Mouse (Mus musculus) layer of hippocampus, postnatal 14 days (tissue): ENCODE measurements at regions not wholly inside any gene's neighbourhood (a gene's known extent, or its start where the extent isn't known, plus 50 kb on each side); places are given as distances from the start of the nearest gene placed in this dataset.
A peak's percentile ranks its signal among the peaks of the same experiment; 100 is the strongest.

Experiments
- DNase-seq, 2 experiments: peaks; one replicate each; pipeline ENCODE4 v3.0.0; 2021 to 2022; ENCODE audit warnings: low spot score in 2 of 2, mixed read lengths in 1 of 2

DNA sequence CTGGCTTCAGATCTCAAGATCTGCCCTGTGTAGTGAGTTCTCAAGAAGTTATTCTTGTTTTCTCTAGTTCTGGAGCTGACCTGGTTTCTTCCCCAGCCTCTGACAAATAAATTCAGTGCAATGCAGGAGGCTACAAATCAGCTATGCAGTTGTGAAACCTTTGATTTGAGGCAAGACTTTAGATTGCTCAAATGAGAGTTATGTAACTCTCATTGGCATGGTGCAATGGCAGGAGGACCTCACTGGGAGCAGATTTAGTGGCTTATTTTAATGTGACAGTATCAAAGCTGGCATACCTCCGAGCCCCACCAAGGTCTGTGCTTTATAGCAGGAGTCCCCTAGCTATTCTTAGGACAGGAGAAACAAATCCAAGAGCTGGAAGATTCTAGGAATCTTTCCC lies 427.8 kb upstream of the Klf4 start:
- no peak for DNase-seq

DNA sequence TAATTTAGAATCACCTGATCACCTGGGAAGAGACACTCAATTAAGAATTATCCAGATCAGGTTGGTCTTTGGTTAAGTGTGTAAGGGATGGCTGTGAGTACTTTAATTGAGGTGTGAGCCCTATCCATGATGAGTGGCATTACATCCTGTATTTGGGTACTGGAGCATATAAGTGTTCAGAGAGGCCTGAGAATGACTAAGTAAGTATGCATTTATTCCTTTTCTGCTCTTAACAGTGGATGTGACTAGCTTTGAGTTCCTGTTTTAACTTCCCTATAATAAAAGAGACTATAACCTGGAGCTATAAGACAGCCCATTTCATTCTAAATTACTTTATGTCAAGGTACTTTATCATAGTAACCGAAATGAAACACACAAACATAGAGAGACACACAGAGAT lies 421.4 kb upstream of the Klf4 start:
- DNase-seq, result no peak

DNA sequence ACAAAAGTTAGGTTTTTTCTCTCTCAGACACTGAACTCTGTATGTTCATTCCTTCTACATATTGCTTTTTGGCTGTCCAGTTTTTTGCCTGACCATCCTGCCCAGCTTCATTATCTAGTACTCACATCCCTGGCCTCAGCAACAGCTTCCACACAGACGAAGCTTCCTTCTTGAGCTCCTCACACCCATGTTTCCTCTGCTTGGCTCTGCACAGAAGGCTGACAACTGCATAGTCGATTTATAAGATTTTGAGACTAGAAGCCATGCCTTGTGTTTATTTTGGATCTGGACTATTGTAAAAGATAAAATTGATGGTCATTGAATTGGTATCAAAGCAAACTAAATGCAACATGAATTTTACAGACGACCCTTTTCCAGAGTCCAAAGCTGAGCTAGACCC lies 420.0 kb upstream of the Klf4 start:
- DNase-seq, result no peak

DNA sequence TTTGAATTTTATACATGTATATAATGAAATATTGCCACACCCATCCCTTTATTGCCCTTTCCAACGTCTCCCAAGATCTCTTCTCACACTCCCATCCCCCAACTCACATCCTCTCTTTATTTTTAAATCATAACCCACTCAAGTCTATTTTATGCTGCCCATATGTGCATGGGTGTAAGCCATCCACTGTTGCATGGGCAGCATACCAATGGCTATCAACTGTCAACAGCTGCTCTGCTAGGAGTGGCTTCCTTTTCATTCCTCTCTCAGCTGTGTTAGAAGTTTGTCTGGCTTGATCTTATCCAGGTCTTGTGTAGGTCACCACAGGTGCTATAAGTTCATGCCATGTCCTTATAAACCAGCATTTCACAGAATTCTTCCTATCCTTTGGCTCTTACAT lies 409.2 kb upstream of the Klf4 start:
- no peak for DNase-seq

GRCm38 (mm10) chr4:55938383-55938782 lies 406.1 kb upstream of the Klf4 start:
- peak in 1 of 2 experiments; percentile 8 for DNase-seq

GRCm38 (mm10) chr4:55937833-55938232 lies 405.6 kb upstream of the Klf4 start:
- no peak for DNase-seq

- peak; percentile 11 to 16 for DNase-seq
Observed at GRCm38 (mm10) chr4:55929141-55929782, 397.0 kb upstream of the Klf4 start.

DNA sequence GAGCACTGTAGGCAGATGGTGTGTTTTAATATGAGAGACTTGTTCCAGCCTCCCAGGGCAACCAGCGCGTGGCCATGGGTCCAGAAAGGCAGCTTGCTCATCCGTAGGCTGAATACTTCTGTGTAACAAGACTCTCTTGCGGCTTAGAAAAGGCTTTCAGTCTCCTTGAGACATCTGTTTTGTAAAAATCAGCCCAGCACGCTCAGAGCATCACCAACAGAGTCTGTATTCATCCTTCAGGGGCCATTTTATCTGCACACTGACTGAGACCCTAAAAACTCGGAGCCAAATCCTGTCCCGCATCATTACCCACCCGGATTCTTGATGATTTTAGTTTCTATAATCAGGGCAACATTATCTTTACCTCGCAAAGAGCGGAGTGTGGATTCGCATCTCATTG lies 396.4 kb upstream of the Klf4 start:
- peak; percentile 10 to 24 for DNase-seq

DNA sequence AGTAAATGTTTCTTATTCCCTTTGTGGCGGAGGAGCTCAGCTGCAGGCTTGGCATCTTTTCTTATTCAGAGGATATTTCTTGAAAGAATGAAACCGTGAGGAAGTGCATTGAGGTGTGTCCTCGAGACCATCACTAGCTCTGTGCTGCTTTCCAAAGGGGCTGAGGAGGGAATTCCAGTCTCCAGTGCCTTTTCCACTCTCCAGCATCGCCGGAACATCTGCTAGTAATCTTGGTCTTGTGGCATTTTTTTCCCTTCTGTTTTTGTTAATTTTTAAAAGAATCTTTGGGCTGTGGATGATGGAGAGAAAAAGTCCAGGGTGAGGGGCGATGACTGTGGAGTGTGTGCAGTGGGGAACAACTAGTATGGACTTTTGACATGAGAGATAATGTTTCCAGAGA lies 395.9 kb upstream of the Klf4 start:
- DNase-seq, result no peak

- DNase-seq, result no peak
Observed at GRCm38 (mm10) chr4:55927391-55927790, 395.1 kb upstream of the Klf4 start.

DNA sequence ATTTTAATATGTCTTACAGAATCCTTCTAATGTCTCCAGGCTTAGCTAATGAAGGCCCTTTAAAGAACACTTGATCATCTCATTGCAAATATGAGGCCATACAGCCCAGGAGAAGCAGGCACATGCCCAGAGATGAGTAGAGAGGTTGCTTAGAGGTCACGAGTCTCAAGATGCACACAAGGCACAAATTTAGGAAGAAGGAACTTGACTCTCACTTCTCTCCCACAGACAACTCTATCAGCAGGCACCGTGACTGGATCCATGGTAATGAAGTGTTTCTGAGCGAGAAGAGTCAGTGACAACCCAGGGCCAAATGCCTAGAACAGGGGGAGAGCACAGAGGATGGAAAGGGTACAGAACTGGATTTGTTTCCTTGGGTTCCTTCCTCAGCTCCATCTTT lies 392.7 kb upstream of the Klf4 start:
- DNase-seq, result no peak

DNA sequence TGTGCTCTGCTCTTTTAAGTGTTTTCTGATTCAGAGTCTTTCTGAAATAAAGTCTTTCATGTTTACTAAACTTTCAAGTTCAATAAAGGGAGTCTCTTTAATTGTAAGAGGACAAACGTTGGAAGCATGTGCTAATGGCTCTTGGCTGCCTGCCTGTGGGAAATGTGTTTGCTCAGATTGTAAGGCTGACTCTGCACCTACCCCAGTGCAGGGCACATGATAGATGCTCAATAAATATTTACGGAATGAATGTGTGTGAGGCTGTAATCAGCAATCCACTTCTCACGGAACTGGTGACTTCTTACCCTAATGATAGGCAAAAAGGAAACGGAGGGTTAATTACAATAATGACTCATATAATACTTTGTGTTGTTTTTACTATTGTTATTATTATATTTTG lies 389.0 kb upstream of the Klf4 start:
- DNase-seq, result no peak

DNA sequence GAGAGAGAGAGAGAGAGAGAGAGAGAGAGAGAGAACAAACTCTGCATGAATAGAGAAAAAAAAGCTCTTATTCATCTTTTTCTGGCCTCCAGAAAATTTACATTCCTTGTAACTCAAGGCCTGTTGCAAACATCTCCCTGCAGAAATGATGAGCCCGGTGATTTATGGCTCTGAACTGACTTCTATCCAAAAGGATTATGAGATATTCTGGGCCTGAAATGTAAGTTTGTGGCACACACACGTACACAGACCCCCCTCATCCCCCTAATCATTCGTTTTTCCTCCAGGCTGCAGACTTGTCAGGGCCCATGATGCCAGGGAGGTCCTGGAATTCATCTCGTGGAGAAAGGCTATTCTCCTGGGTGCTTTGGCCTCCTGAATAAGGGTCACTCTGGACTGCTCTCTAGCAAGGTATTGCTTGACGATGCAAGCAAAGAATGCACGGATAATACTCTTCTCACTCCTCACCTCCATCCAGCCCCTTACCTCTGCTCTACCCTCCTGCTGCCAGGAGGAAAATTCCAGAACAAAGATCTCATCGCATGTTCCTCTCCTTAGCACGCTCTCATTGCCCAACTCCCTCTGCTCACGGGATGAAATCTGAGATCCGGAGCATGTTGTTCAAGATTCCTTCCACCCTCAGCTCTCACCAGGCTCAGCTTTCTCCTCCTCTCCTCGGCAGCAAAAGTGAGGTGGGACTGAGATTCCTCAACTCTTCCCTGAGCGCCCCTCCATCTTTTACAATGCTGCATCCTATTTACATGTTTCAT lies 362.0 kb upstream of the Klf4 start:
- no peak for DNase-seq

DNA sequence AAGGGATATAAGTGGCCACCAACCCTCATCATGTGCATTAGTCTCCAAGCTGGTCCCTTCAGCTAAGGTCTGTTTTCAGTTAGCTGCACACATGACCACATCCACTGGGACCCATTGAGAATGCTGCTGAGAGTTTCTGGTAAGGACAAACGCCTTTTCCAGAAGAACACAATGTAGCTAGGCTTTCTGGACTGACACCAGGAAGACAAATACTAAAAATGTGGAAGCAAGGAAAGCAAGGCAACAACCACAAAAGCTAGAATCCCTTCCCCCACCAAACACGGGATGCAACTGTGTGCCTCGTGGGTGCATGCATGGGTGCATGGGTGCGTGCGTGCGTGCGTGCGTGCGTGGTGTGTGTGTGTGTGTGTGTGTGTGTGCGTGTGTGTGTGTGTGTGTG lies 359.4 kb upstream of the Klf4 start:
- DNase-seq, result no peak

GRCm38 (mm10) chr4:55887581-55887980 lies 355.3 kb upstream of the Klf4 start:
- no peak for DNase-seq

DNA sequence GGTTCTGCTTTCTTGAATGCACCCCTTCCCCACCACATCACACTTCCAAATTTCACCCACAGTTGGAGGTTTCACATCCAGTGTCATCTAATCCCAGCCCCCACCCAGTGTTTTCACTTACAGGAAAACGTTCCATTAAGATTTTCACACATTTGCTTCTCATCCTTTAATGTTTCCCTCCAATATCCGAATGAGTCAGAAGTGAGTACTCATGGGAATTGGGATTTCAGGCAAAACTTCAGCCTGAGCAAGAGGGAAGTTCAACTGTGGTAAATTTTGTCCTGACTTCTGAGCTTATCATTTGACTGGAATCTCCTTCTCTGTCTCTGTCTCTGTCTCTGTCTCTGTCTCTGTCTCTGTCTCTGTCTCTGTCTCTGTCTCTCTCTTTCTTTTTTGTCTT lies 350.3 kb upstream of the Klf4 start:
- DNase-seq, result no peak

- peak; percentile 39 to 62 for DNase-seq
Observed at GRCm38 (mm10) chr4:55875304-55875703, 343.0 kb upstream of the Klf4 start.

DNA sequence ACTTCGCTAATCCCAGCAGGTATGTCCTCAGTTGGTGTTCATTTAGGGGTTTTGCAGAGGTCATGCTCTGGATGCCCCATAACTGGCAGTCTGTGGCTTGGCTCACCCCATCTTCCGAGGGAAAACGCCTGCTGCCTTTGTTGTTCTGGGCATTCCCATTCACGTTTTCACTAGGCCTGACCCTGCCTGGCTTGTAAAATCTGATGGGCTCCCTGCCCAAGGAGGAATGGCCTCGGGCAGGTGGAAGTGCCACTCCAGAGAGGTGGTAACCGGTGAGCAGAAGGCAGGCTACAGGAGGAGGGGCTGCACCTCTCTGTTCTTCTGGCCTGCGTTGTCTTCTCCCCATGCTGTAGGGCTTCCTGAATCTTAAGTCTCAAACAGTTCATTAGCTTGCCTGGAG lies 342.6 kb upstream of the Klf4 start:
- DNase-seq, result no peak

GRCm38 (mm10) chr4:55874276-55874675 lies 342.0 kb upstream of the Klf4 start:
- no peak for DNase-seq

DNA sequence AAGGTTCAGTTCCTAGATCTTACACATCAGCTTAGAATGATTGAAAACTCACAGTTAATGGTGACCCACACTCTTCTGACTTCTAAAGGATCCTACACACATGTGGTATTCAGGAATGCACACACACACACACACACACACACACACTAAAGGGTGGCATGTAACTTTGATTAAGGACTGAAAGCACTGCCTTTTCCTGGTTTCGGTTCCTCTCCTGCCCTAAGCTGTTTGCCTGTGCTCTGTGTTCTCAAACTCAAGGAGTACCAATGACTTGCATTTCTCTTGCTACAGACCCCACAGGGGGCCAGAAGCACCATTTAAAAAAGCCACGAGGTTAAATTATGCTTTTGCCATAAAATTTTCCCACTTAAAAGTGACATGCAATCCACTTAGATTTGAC lies 327.8 kb upstream of the Klf4 start:
- no peak for DNase-seq

GRCm38 (mm10) chr4:55859211-55859761 lies 327.0 kb upstream of the Klf4 start:
- no peak for DNase-seq

DNA sequence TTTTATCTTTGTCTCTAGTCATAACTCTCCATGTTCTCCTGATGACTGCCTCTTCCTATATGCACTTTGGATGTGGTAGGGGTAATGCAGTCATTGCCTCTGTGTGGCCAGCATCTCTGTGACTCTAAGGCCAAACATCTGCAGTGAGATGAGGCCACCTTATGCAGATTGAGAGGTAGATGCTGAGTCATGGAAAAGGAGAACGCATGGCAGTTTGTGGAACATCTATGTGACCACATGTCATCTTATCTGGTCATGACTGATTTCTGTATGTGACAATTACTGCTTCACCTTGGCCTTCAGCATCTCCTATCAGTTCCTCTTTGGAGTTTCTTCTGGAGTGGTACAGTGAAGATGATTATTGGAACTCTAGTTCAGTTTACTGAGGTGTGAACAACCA lies 319.2 kb upstream of the Klf4 start:
- no peak for DNase-seq

DNA sequence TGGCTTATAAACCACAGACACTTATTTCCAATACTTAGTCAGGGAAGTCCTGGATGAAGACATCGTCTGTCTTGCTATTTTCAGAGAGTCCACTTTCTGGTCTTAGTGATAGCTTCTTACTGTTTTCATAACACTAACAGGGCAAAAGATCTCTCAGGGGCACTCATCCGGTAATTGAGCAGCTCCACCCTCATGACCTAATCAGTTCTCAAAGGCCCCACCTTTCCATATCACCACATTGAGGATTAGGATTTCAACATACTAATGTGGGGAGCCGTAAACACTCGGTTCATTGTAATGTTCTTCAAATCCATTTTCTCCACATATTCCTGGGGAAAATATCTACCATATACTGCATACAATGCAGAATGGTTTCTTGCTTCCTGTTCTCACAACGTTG lies 318.8 kb upstream of the Klf4 start:
- DNase-seq, result no peak
